Mouse (Mus musculus): Measurements from ENCODE around the gene Runx2.

GRCm38 (mm10) chr17:44613716-44614715, 200.6 kb downstream of the Runx2 start:
- TF ChIP-seq CTCF (IDR thresholded peaks at IDR 0.05; ENCODE audit: low read depth, low read length) = no peak
- no peak for TF ChIP-seq POLR2A (IDR thresholded peaks at IDR 0.05; ENCODE audit: borderline replicate concordance, low read depth, low read length)

All from bone marrow macrophage, adult 2 months (primary cell).